8 mouse cellular contexts compared by ENCODE assay signal in genomic region chr7:127026161-127026600, GRCm38 (mm10). TPM values are rescaled to one million over a fixed set of nuclear protein-coding genes. Genes with fewer than 3 reads are reported as not detected.
A peak's percentile ranks its signal among the peaks of the same experiment; 100 is the strongest.
DNase-seq lines count a peak whose midpoint lies in the region; ATAC-seq and TF ChIP-seq lines count a peak whose summit lies in the region.

No protein-coding gene starts in this region.

- peak overlapping the region; percentile 90 for H3K4me2 ChIP-seq in intestine, postnatal 0 days (replicated peaks; ENCODE audit: low read depth)
- peak overlapping the region; percentile 98 for H3K4me2 ChIP-seq in liver, embryonic 15.5 days
- peak overlapping the region; percentile 99 for H3K4me2 ChIP-seq in neural tube, embryonic 13.5 days

- under 1% methylated on average over 36 of the region's 48 CpGs for WGBS in intestine, postnatal 0 days
- under 1% methylated on average over 46 of the region's 48 CpGs for WGBS in liver, embryonic 15.5 days (ENCODE audit: insufficient replicate concordance)
- under 1% methylated on average over 15 of the region's 48 CpGs for WGBS in neural tube, embryonic 13.5 days

- peaks cover 14% of the 10 kb centered on the region; the same call in 1 of the 2 replicates for H3K4me1 ChIP-seq in intestine, postnatal 0 days (replicated peaks; ENCODE audit: control insufficient read depth, insufficient read depth, low read length)
- H3K4me1 ChIP-seq in liver, embryonic 15.5 days (replicated peaks): peaks cover 77% of the 10 kb centered on the region
- H3K4me1 ChIP-seq in neural tube, embryonic 13.5 days (replicated peaks): peaks cover 52% of the 10 kb centered on the region

- H3K27me3 ChIP-seq in intestine, postnatal 0 days (replicated peaks; ENCODE audit: control insufficient read depth, insufficient read depth, low read length): no peaks in the 10 kb centered on the region
- H3K27me3 ChIP-seq in liver, embryonic 15.5 days: no peaks in the 10 kb centered on the region
- no peaks in the 10 kb centered on the region for H3K27me3 ChIP-seq in neural tube, embryonic 13.5 days

- ATAC-seq in intestine, postnatal 0 days: peak; percentile 47
- peak; percentile 36 for ATAC-seq in liver, embryonic 15.5 days (ENCODE audit: insufficient read depth)
- peak; percentile 3; the same call in 1 of the 2 replicates for ATAC-seq in neural tube, embryonic 13.5 days (ENCODE audit: low read depth)

- H3K27ac ChIP-seq in intestine, postnatal 0 days (ENCODE audit: low read depth, low read length): peak overlapping the region; percentile 96
- H3K27ac ChIP-seq in liver, embryonic 15.5 days (replicated peaks): peak overlapping the region; percentile 97
- peak overlapping the region; percentile 100 for H3K27ac ChIP-seq in neural tube, embryonic 13.5 days (replicated peaks)

- peak overlapping the region; percentile 79 for H3K4me3 ChIP-seq in intestine, postnatal 0 days (ENCODE audit: low read depth, low read length)
- H3K4me3 ChIP-seq in liver, embryonic 15.5 days (replicated peaks): peak overlapping the region; percentile 98
- H3K4me3 ChIP-seq in neural tube, embryonic 13.5 days: peak overlapping the region; percentile 97

- H3K36me3 ChIP-seq in intestine, postnatal 0 days (ENCODE audit: control insufficient read depth, insufficient read depth): peaks cover 37% of the 10 kb centered on the region
- peaks cover 74% of the 10 kb centered on the region for H3K36me3 ChIP-seq in liver, embryonic 15.5 days (replicated peaks)
- peaks cover 30% of the 10 kb centered on the region for H3K36me3 ChIP-seq in neural tube, embryonic 13.5 days

- peak overlapping the region; percentile 78 for H3K9ac ChIP-seq in intestine, postnatal 0 days (ENCODE audit: low read depth, low read length)
- H3K9ac ChIP-seq in liver, embryonic 15.5 days: peak overlapping the region; percentile 99
- H3K9ac ChIP-seq in neural tube, embryonic 13.5 days: peak overlapping the region; percentile 100

- DNase-seq in right cerebral cortex, postnatal 14 days: peak; percentile 54
- no peak for DNase-seq in right cerebral cortex, postnatal 36 days (ENCODE audit: low spot score in 2 of 2)
- DNase-seq in cerebellum, postnatal 14 days: peak; percentile 82 to 83
- DNase-seq in gastrocnemius, postnatal 25 days: peak; percentile 78
- peak; percentile 76 to 87 for DNase-seq in thymus, postnatal 36 days

- no peaks in the 10 kb centered on the region for H3K9me3 ChIP-seq in intestine, postnatal 0 days (ENCODE audit: control insufficient read depth)
- no peaks in the 10 kb centered on the region for H3K9me3 ChIP-seq in liver, embryonic 15.5 days (replicated peaks)
- H3K9me3 ChIP-seq in neural tube, embryonic 13.5 days: no peaks in the 10 kb centered on the region

- TF ChIP-seq CTCF in intestine, postnatal 0 days (IDR thresholded peaks at IDR 0.05; ENCODE audit: low read depth): no peak

RNA-seq across cellular contexts. Expression of gene Maz, which starts 0.7 kb away (rescaled TPM):
- total RNA-seq in gastrocnemius, postnatal 25 days (2021): 10 to 100 TPM; 64.0 to 66.1 TPM
- 32.6 and 33.9 TPM in 2 replicates for polyA plus RNA-seq in intestine, postnatal 0 days (2015; fragmentation: Nextera tagmentation; extraction: Ambion mirVana)
- 38.1 and 45.7 TPM in 2 replicates for polyA plus RNA-seq in liver, embryonic 15.5 days (2015; fragmentation: Nextera tagmentation; extraction: Ambion mirVana)
- 71.7 and 72.1 TPM in 2 replicates for polyA plus RNA-seq in neural tube, embryonic 13.5 days (2015; fragmentation: Nextera tagmentation; extraction: Ambion mirVana)

RNA-seq across cellular contexts. Expression of gene Prrt2, which starts 5.2 kb away (rescaled TPM):
- total RNA-seq in gastrocnemius, postnatal 25 days (2021): under 1 TPM; 0.77 to 0.86 TPM
- polyA plus RNA-seq in intestine, postnatal 0 days (2015; fragmentation: Nextera tagmentation; extraction: Ambion mirVana): 2.5 and 2.7 TPM in 2 replicates
- polyA plus RNA-seq in liver, embryonic 15.5 days (2015; fragmentation: Nextera tagmentation; extraction: Ambion mirVana): 0.13 and 0.56 TPM in 2 replicates
- 22.0 TPM in 2 replicates for polyA plus RNA-seq in neural tube, embryonic 13.5 days (2015; fragmentation: Nextera tagmentation; extraction: Ambion mirVana)

RNA-seq across cellular contexts. Expression of gene Gm42742, which starts 5.3 kb away (rescaled TPM):
- total RNA-seq in gastrocnemius, postnatal 25 days (2021): 10 to 100 TPM; 15.9 to 17.5 TPM
- polyA plus RNA-seq in intestine, postnatal 0 days (2015; fragmentation: Nextera tagmentation; extraction: Ambion mirVana): 15.7 and 27.1 TPM in 2 replicates
- polyA plus RNA-seq in liver, embryonic 15.5 days (2015; fragmentation: Nextera tagmentation; extraction: Ambion mirVana): 3.6 and 4.0 TPM in 2 replicates
- polyA plus RNA-seq in neural tube, embryonic 13.5 days (2015; fragmentation: Nextera tagmentation; extraction: Ambion mirVana): 47.8 and 81.0 TPM in 2 replicates

RNA-seq across cellular contexts. Expression of gene Pagr1a, which starts 9.0 kb away (rescaled TPM):
- total RNA-seq in gastrocnemius, postnatal 25 days (2021): 1 to 10 TPM; 2.4 to 8.7 TPM
- polyA plus RNA-seq in intestine, postnatal 0 days (2015; fragmentation: Nextera tagmentation; extraction: Ambion mirVana): 26.4 and 37.5 TPM in 2 replicates
- polyA plus RNA-seq in liver, embryonic 15.5 days (2015; fragmentation: Nextera tagmentation; extraction: Ambion mirVana): 32.8 and 39.1 TPM in 2 replicates
- polyA plus RNA-seq in neural tube, embryonic 13.5 days (2015; fragmentation: Nextera tagmentation; extraction: Ambion mirVana): 49.5 and 50.4 TPM in 2 replicates

RNA-seq across cellular contexts. Expression of gene Pagr1b, which starts 9.9 kb away (rescaled TPM):
- not detected for total RNA-seq in gastrocnemius, postnatal 25 days (2021)
- 0.68 TPM in 1 of 2 replicates, not detected in the other for polyA plus RNA-seq in intestine, postnatal 0 days (2015; fragmentation: Nextera tagmentation; extraction: Ambion mirVana)
- polyA plus RNA-seq in liver, embryonic 15.5 days (2015; fragmentation: Nextera tagmentation; extraction: Ambion mirVana): not detected in 2 replicates
- polyA plus RNA-seq in neural tube, embryonic 13.5 days (2015; fragmentation: Nextera tagmentation; extraction: Ambion mirVana): 0.50 and 0.61 TPM in 2 replicates

Comparison
In these comparisons a context has a peak if more than half of its experiments do, and no peak if none do; other contexts are left out.
1. DNase-seq: peak in right cerebral cortex, postnatal 14 days (single experiment), cerebellum, postnatal 14 days (2 of 2), gastrocnemius, postnatal 25 days (single experiment) and thymus, postnatal 36 days (2 of 2); none in right cerebral cortex, postnatal 36 days (0 of 2).
2. Peak in every context shown above with its lines, with median percentiles within 50 percentile points of each other: ATAC-seq, H3K27ac ChIP-seq, H3K4me2 ChIP-seq, H3K4me3 ChIP-seq and H3K9ac ChIP-seq.